Mouse (Mus musculus) bone marrow macrophage, adult 2 months (primary cell): ENCODE results near the gene Rnf26.

ENCODE experiments used
- CTCF ChIP-seq: IDR thresholded peaks from 2 replicates; pipeline ENCODE4 v1.5.1; 2012; ENCODE audit warnings: low read depth, mild to moderate bottlenecking, low read length, moderate library complexity
- POLR2A ChIP-seq: IDR thresholded peaks from 2 replicates; pipeline ENCODE4 v1.6.1; 2012; ENCODE audit warnings: mild to moderate bottlenecking, low read depth, low read length, borderline replicate concordance

GRCm38 (mm10) chr9:44085741-44086665 is 27.3 kb downstream of the Rnf26 start:
- TF ChIP-seq CTCF (no peak), POLR2A (no peak)
